Mouse (Mus musculus) stomach, embryonic 14.5 days (tissue): ENCODE data around the gene Zfp202. TPM values are rescaled to one million over a fixed set of nuclear protein-coding genes. Genes with fewer than 3 reads are reported as not detected.

Source experiments
- ATAC-seq: fragments of 200-750 bp; cut with Nextera tagmentation; 2 replicates; pipeline ENCODE4 v1.8.0; 2017; ENCODE audit warnings: low read depth, moderate TSS enrichment; ENCODE audit not compliant: insufficient number of reproducible peaks, insufficient read depth, low FRiP score
- H3K27ac ChIP-seq: fragments of 300-500 bp; sonication (generic); 2 replicates; pipeline ENCODE4 v1.5.1; 2014; ENCODE audit warnings: mild to moderate bottlenecking, low read length, moderate library complexity, mixed read lengths
- H3K27me3 ChIP-seq: fragments of 300-500 bp; sonication (generic); 2 replicates; pipeline ENCODE4 v1.6.1; 2014; ENCODE audit warnings: low read length, control low read depth, mixed read lengths; ENCODE audit not compliant: control insufficient read depth, insufficient read depth
- H3K36me3 ChIP-seq: fragments of 300-500 bp; sonication (generic); 2 replicates; pipeline ENCODE4 v1.6.1; 2014; ENCODE audit warnings: mild to moderate bottlenecking, control low read depth, low read length, moderate library complexity, mixed read lengths; ENCODE audit not compliant: control insufficient read depth, insufficient read depth
- H3K4me1 ChIP-seq: fragments of 300-500 bp; sonication (generic); 2 replicates; pipeline ENCODE4 v1.6.1; 2014; ENCODE audit warnings: low read length, control low read depth, mixed read lengths; ENCODE audit not compliant: control insufficient read depth, insufficient read depth
- H3K4me2 ChIP-seq: fragments of 300-500 bp; sonication (generic); replicated peaks from 2 replicates; pipeline ENCODE4 v1.6.1; 2014; ENCODE audit warnings: low read depth, low read length, control low read depth
- H3K4me3 ChIP-seq: fragments of 300-500 bp; sonication (generic); 2 replicates; pipeline ENCODE4 v1.5.1; 2014; ENCODE audit warnings: low read depth, low read length, control low read depth
- H3K9ac ChIP-seq: fragments of 300-500 bp; sonication (generic); replicated peaks from 2 replicates; pipeline ENCODE4 v1.6.1; 2014; ENCODE audit warnings: low read depth, mild to moderate bottlenecking, control low read depth, low read length, moderate library complexity, mixed read lengths
- H3K9me3 ChIP-seq: fragments of 300-500 bp; sonication (generic); 2 replicates; pipeline ENCODE4 v1.6.1; 2016; ENCODE audit warnings: low read depth, low read length, control low read depth; ENCODE audit not compliant: control insufficient read depth
- WGBS: fragments of 180-500 bp; shearing (Covaris S2); extraction: QIAGEN DNeasy Blood & Tissue Kit; methylation state at CpG from one replicate; pipeline ENCODE4 v1.1.7; 2014; 5-methylcytosine and 5-hydroxymethylcytosine counted together
- polyA plus RNA-seq: library from polyadenylated mRNA; unstranded; fragments of >200 nt; fragmentation: Nextera tagmentation; extraction: Ambion mirVana; gene quantifications from 2 replicates; pipeline ENCODE4 v1.2.1, GENCODE M21; 2014

The Zfp202 gene
- polyA plus RNA-seq, 1 experiment from 2014 or later = 6.6 TPM

DNA sequence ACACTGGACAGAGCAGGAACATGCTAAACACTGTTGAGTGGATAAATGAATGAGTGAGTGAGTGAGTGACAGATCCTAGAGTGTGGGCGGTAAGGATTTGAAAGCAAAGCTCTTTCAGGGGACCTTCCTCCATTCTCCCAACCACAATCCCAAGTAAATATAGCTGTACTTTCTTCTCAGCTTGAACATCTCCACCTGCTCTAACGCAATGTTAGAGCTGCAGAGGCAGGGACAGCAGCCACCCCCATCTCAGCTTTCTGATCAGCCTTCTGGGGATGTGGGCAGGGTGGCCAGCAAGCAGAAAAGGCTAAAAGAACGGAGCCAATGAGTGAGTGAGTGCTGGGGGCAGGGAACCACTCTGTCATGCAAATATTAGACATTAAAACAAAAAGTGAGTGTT is 38.9 kb downstream of the Zfp202 start:
- Histone ChIP-seq H3K9me3 (no peaks in the 10 kb centered on the region), H3K4me2 (no peak overlapping the region), H3K36me3 (no peaks in the 10 kb centered on the region), H3K27me3 (no peaks in the 10 kb centered on the region), H3K4me1 (no peaks in the 10 kb centered on the region), H3K4me3 (no peak overlapping the region), H3K9ac (no peak overlapping the region), H3K27ac (no peak overlapping the region)
- no peak for ATAC-seq
- 76% methylated on average over 3 of the region's 3 CpGs for WGBS

DNA sequence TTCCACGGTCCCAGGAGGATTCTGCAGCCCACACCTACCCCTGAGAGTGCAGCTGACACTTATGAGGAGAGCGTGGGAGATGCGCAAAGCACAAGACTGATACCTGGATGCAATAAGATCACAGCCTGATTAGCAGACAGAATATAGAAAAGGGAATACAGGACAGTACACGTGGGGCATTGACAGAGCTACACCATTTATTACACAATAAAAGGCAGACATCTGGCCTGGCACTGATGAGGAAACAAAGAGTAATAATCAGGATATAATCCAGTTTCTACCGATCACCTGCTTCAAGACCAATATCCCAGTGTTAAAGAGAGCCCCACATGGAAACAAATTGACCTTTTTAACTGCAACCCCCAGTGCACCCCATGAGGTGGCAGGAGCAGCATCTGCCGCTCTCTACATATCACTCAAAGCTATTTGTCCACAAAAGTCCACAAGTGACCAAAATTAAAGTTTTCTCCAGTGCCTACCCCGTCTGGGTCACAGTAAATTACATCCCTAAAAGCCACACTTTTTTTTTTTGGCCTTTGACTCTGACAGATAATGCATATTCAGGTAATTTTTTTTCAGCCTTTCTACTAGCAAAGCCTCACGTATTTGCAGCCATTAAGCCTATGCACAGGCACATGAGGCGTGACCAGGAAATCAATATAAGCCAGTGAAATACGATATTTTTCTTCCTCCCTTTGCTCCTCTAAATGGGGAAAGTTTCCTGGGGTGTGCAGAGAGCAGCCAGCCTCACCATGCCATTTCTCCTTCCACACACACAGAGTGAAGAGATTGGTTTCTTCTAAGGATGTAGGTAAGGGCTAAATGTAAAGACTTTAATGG is 42.3 kb downstream of the Zfp202 start:
- WGBS = 54% methylated on average over 10 of the region's 10 CpGs
- no peak overlapping the region for H3K27ac ChIP-seq
- no peak overlapping the region for H3K9ac ChIP-seq
- H3K4me3 ChIP-seq = no peak overlapping the region
- H3K9me3 ChIP-seq = no peaks in the 10 kb centered on the region
- no peaks in the 10 kb centered on the region for H3K27me3 ChIP-seq
- no peaks in the 10 kb centered on the region for H3K4me1 ChIP-seq
- no peak overlapping the region for H3K4me2 ChIP-seq
- no peaks in the 10 kb centered on the region for H3K36me3 ChIP-seq
- no peak for ATAC-seq

DNA sequence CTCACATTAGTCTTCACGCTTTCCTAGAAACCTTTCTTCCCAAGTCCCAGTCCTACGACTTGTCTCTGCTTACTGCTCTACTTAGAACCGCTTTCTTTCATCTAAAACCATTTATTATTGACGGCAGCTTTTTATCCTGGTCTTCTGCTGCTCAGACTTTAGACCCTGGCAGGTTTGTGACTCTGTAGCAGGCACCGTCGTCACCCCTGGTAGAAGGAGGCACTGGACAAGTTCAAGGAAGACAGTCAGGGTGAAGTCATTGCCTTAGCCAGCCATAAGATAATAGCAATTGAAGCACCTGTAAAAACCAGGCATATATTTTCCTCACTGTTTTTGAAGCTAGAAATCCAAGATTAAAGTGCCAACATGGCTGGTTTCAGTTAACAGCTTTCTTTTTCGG is 43.1 kb downstream of the Zfp202 start:
- no peak overlapping the region for H3K27ac ChIP-seq
- H3K36me3 ChIP-seq = no peaks in the 10 kb centered on the region
- H3K9ac ChIP-seq = no peak overlapping the region
- H3K4me2 ChIP-seq = no peak overlapping the region
- H3K4me3 ChIP-seq = no peak overlapping the region
- H3K9me3 ChIP-seq = no peaks in the 10 kb centered on the region
- WGBS = 79% methylated on average over 7 of the region's 7 CpGs
- no peaks in the 10 kb centered on the region for H3K4me1 ChIP-seq
- no peak for ATAC-seq
- H3K27me3 ChIP-seq = no peaks in the 10 kb centered on the region

DNA sequence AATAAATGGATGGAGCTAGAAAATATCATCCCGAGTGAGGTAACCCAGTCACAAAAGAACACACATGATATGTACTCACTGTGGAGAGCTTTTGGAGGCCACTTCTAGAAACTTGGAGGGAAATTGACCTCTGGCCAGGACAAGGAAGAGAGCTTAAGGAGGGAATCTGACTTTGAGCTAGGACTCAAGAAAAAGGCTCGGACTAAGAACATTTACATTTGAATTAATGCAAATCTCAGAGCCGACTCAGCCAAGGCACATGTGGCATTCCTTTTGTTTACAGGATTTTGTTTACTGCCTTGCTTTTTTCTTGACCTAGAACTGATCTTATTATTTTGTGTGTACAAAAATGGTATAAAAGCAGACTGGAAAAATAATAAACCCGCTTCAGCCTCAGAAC is 47.6 kb downstream of the Zfp202 start:
- no peak overlapping the region for H3K4me3 ChIP-seq
- 0 out of 2 replicates have a peak, but pooled peaks cover 8% of the 10 kb centered on the region for H3K4me1 ChIP-seq
- H3K4me2 ChIP-seq = no peak overlapping the region
- WGBS = 44% methylated on average over 4 of the region's 4 CpGs
- H3K9me3 ChIP-seq = no peaks in the 10 kb centered on the region
- H3K27ac ChIP-seq = no peak overlapping the region
- H3K36me3 ChIP-seq = no peaks in the 10 kb centered on the region
- H3K9ac ChIP-seq = no peak overlapping the region
- ATAC-seq = no peak
- no peaks in the 10 kb centered on the region for H3K27me3 ChIP-seq

DNA sequence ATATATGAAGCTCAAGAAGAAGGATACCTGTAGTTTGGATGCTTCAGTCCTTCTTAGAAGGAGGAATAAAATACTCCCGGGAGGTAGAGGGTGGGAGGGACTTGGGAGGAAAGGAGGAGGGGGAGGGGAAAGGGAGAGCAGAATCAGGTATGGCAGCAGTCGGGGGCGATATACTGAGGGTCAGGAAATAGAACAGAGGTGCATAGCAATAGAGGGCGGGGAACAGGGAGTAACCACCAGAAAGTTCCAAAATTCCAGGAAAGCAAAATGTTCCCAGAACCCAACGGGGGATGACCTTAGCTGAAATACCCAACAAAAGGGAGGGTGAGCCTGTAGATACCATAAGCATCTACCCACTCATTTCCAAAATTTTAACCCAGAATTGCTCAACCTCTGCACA is 48.2 kb downstream of the Zfp202 start:
- Histone ChIP-seq H3K4me1 (peaks cover 9% of the 10 kb centered on the region; the same call in 1 of the 2 replicates), H3K27ac (no peak overlapping the region)

DNA sequence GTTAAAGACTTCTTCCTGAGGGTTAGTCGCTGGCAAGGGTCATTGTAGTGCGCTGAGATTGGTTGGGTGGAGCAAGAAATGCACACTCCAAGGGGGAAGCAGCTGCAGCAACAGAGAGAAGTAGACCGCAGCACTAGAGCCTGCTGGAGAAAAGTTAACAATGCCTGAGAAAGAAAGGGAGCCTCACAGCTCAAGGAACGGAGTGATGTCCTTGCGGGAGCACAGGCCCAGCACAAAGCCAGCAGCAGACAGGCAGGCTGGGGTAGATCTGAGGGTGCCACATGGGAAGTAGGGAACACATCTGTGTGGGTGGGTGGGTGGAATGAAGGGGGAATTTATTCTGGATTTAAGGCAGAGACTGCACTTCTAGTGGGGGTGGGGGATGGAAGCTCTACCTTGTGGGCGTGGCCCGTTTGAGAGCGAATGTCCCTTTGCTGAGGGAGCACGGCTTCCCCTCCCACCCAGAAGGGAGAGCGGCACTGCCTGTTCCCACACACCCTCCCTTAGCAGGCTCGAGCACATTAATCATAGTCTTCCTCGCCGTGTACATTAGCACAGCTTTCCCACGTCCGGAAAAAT is 49.2 kb downstream of the Zfp202 start:
- peaks cover 12% of the 10 kb centered on the region; the same call in 1 of the 2 replicates for H3K4me1 ChIP-seq
- H3K9me3 ChIP-seq = no peaks in the 10 kb centered on the region
- under 1% methylated on average over 15 of the region's 15 CpGs for WGBS
- H3K27ac ChIP-seq = peak overlapping the region; percentile 21; the same call in 1 of the 2 replicates
- H3K9ac ChIP-seq = no peak overlapping the region
- H3K27me3 ChIP-seq = no peaks in the 10 kb centered on the region
- peak overlapping the region; percentile 31 for H3K4me3 ChIP-seq
- H3K4me2 ChIP-seq = peak overlapping the region; percentile 69
- ATAC-seq = peak; percentile 91
- H3K36me3 ChIP-seq = no peaks in the 10 kb centered on the region

More for the DNA sequence above, 48.2 kb downstream of the Zfp202 start:
- Histone ChIP-seq H3K9ac (no peak overlapping the region), H3K36me3 (no peaks in the 10 kb centered on the region), H3K4me2 (no peak overlapping the region), H3K4me3 (no peak overlapping the region), H3K9me3 (no peaks in the 10 kb centered on the region), H3K27me3 (no peaks in the 10 kb centered on the region)
- no peak for ATAC-seq
- WGBS = 23% methylated on average over 5 of the region's 5 CpGs

DNA sequence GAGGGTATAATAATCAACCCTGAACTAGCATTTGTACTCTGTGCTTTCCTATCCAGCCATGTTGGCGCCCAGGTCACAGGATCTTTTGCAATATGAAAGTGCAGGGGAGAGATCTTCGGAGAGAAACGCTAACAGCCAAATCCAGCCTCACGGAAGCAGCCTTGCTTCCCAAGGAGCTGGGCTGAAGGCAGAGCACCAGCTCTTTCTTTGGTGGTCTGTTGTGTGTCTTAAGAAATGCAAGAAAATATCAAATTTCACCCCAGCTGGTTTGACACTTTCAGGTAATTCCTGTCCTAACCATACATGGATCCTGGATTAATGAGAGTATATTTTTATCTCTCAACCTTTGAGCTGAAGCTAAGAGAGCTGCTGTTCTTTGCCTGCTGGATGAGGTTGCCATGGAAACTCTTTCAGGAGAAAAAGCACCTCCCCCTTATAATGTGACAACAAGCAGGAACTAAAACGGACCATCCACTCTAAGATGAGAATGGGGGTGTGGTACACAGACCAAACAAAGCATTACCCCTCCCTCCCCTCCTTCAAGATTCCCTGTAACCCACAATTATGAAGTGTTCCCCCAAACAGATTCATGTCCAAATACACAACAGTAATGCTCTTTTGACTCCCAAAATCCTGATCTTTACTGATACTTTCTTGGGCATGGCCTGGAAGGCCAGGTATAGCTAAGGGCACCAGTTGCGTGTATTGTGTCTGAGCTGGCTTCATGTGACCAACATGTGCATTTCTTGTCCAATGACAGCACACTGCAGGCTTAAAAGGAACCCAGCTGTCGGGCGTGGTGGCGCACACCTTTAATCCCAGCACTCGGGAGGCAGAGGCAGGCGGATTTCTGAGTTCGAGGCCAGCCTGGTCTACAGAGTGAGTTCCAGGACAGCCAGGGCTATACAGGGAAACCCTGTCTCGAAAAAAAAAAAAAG is 50.1 kb downstream of the Zfp202 start:
- Histone ChIP-seq H3K4me1 (peaks cover 12% of the 10 kb centered on the region; the same call in 1 of the 2 replicates), H3K27me3 (no peaks in the 10 kb centered on the region), H3K36me3 (no peaks in the 10 kb centered on the region), H3K27ac (peak overlapping the region; percentile 69), H3K9ac (no peak overlapping the region), H3K9me3 (no peaks in the 10 kb centered on the region), H3K4me3 (peak overlapping the region; percentile 31), H3K4me2 (peak overlapping the region; percentile 69)
- 50% methylated on average over 13 of the region's 13 CpGs for WGBS
- 0 out of 2 replicates have a peak, but pooled peaks have one; percentile 16 for ATAC-seq

DNA sequence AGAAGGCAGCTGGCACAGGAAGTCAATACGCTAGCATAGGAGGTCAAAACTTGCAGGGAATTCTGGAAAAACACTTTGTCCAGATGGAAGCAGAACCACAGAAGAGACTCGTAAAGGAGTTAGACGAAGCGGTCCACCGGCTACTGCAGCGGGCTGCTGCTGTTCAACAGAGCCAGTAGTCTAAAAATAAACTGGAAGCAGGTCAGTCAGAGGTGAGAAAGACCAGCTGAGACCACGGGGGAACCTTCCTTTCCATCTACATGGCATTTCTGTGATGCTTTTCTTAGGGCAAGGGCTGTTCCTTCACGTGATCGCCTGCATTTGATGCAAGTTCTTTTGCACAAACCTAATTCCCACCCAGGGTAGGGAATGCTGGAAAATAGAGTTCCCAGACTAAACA is 53.4 kb downstream of the Zfp202 start:
- no peak for ATAC-seq
- Histone ChIP-seq H3K9ac (no peak overlapping the region), H3K36me3 (no peaks in the 10 kb centered on the region), H3K27ac (no peak overlapping the region), H3K4me3 (no peak overlapping the region), H3K27me3 (no peaks in the 10 kb centered on the region), H3K4me1 (peaks cover 12% of the 10 kb centered on the region; the same call in 1 of the 2 replicates), H3K9me3 (no peaks in the 10 kb centered on the region), H3K4me2 (no peak overlapping the region)
- WGBS = 40% methylated on average over 9 of the region's 9 CpGs
